Mouse (Mus musculus): ENCODE measurements around the gene Wbp11. TPM values are rescaled to one million over a fixed set of nuclear protein-coding genes. Genes with fewer than 3 reads are reported as not detected.

Gene Wbp11
- polyA plus RNA-seq, 1 experiment = 164 TPM

DNA sequence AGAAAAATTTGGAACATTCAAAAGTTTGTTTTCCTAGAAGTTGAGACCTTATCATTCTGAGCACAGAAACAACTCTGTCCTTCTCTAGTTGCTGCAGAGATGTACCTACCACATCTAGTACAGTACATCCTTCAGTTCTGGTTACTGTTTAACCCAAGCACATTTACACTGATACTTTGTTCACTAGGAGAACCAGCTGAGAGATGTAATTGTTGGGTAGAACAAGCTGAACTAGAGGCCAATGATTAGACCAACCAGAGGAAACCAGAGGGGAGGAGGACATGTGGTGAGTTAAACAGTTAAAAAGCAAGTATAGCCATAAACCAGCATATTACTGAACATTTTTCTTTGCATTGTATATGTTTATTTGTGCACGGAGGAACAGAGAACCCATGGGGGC, 51.6 kb downstream of the Wbp11 start:
- H3K36me3 ChIP-seq (ENCODE audit: control insufficient read depth, insufficient read depth, low read length, poor library complexity, severe bottlenecking) = no peaks in the 10 kb centered on the region
- H3K27ac ChIP-seq (ENCODE audit: insufficient read depth, low read length) = no peak overlapping the region
- H3K27me3 ChIP-seq (ENCODE audit: control insufficient read depth, insufficient read depth, low read length, poor library complexity, severe bottlenecking) = no peaks in the 10 kb centered on the region
- no peaks in the 10 kb centered on the region for H3K4me1 ChIP-seq (ENCODE audit: control insufficient read depth, insufficient read depth, low read length)
- TF ChIP-seq POLR2A (IDR thresholded peaks at IDR 0.05; ENCODE audit: insufficient read depth, low read length) = no peak
- no peak overlapping the region for H3K9ac ChIP-seq (ENCODE audit: low read depth, poor library complexity, severe bottlenecking)
- H3K9me3 ChIP-seq (replicated peaks; ENCODE audit: control insufficient read depth, insufficient read depth, low read length, poor library complexity, severe bottlenecking) = no peaks in the 10 kb centered on the region
- H3K4me3 ChIP-seq (ENCODE audit: low read depth, low read length) = no peak overlapping the region

DNA sequence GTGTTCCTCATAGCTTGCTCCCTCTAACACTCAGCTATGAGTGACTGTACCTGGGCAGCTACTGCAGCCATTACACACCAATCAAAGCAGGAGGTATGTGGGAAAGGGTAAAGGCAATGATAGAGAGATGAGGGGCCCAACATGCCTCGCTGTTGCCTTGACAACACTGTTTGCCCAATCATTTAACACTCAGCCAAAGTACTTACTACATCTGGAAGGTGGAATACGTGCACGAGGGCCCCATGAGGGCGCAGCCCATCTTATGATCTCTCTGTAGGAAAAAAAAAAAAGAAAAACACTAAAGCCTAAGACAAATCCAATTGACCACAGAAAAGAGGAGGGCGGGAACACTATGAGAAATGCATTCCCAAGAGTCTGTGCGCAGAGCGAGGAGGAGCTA, 58.2 kb downstream of the Wbp11 start:
- no peaks in the 10 kb centered on the region for H3K4me1 ChIP-seq (ENCODE audit: control insufficient read depth, insufficient read depth, low read length)
- H3K4me3 ChIP-seq (ENCODE audit: low read depth, low read length) = no peak overlapping the region
- no peak overlapping the region for H3K27ac ChIP-seq (ENCODE audit: insufficient read depth, low read length)
- H3K27me3 ChIP-seq (ENCODE audit: control insufficient read depth, insufficient read depth, low read length, poor library complexity, severe bottlenecking) = no peaks in the 10 kb centered on the region
- TF ChIP-seq CTCF (IDR thresholded peaks at IDR 0.05; ENCODE audit: low read depth, low read length) (no peak), POLR2A (IDR thresholded peaks at IDR 0.05; ENCODE audit: insufficient read depth, low read length) (no peak), EP300 (IDR thresholded peaks at IDR 0.05; ENCODE audit: insufficient read depth, low read depth, low read length) (no peak)
- no peaks in the 10 kb centered on the region for H3K36me3 ChIP-seq (ENCODE audit: control insufficient read depth, insufficient read depth, low read length, poor library complexity, severe bottlenecking)
- no peaks in the 10 kb centered on the region for H3K9me3 ChIP-seq (replicated peaks; ENCODE audit: control insufficient read depth, insufficient read depth, low read length, poor library complexity, severe bottlenecking)
- no peak overlapping the region for H3K9ac ChIP-seq (ENCODE audit: low read depth, poor library complexity, severe bottlenecking)

DNA sequence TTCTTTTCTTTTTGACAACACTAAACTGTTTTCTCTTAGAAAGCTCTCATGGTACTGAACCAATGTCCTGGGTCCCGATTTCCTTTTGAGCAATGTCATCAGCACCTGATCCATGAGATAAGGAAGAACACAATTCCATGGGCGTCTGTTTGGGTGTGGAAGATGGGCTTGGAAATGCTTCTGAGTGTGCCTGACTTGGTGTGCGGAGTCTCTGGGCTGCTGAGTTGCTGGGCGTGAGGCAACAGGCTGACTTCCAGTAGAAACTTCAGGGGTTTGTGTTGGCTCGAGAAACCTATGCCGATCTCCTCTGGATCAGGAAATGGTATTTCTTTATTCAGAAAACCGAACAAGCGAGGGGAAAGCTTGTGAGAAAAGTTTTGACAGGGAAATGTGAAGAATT, 58.9 kb downstream of the Wbp11 start:
- H3K9ac ChIP-seq (ENCODE audit: low read depth, poor library complexity, severe bottlenecking) = no peak overlapping the region
- H3K27ac ChIP-seq (ENCODE audit: insufficient read depth, low read length) = no peak overlapping the region
- no peaks in the 10 kb centered on the region for H3K9me3 ChIP-seq (replicated peaks; ENCODE audit: control insufficient read depth, insufficient read depth, low read length, poor library complexity, severe bottlenecking)
- no peaks in the 10 kb centered on the region for H3K4me1 ChIP-seq (ENCODE audit: control insufficient read depth, insufficient read depth, low read length)
- H3K4me3 ChIP-seq (ENCODE audit: low read depth, low read length) = no peak overlapping the region
- no peaks in the 10 kb centered on the region for H3K36me3 ChIP-seq (ENCODE audit: control insufficient read depth, insufficient read depth, low read length, poor library complexity, severe bottlenecking)
- no peaks in the 10 kb centered on the region for H3K27me3 ChIP-seq (ENCODE audit: control insufficient read depth, insufficient read depth, low read length, poor library complexity, severe bottlenecking)
- TF ChIP-seq CTCF (IDR thresholded peaks at IDR 0.05; ENCODE audit: low read depth, low read length) (no peak), EP300 (IDR thresholded peaks at IDR 0.05; ENCODE audit: insufficient read depth, low read depth, low read length) (no peak), POLR2A (IDR thresholded peaks at IDR 0.05; ENCODE audit: insufficient read depth, low read length) (no peak)

DNA sequence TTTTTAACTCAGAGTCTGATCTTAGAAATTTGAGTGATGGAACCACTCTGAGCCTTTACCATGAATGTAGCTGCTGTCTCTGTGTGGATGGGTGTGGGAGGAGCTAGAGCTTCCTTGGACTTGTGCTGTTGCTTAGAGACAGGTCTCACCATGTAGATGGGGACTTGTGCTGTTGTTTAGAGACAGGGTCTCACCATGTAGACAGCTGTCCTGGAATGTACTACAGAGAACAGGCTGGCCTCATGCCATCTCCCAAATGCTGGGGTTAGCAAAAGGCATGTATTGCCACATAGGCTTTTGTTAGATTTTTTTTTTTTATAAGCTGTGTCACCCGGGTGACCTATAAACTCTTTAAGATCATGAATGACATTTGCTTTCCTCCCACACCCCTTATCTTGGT, 64.1 kb downstream of the Wbp11 start:
- H3K27ac ChIP-seq (ENCODE audit: insufficient read depth, low read length) = no peak overlapping the region
- TF ChIP-seq CTCF (IDR thresholded peaks at IDR 0.05; ENCODE audit: low read depth, low read length) (no peak), POLR2A (IDR thresholded peaks at IDR 0.05; ENCODE audit: insufficient read depth, low read length) (no peak), EP300 (IDR thresholded peaks at IDR 0.05; ENCODE audit: insufficient read depth, low read depth, low read length) (no peak)
- H3K27me3 ChIP-seq (ENCODE audit: control insufficient read depth, insufficient read depth, low read length, poor library complexity, severe bottlenecking) = no peaks in the 10 kb centered on the region
- no peak overlapping the region for H3K4me3 ChIP-seq (ENCODE audit: low read depth, low read length)
- H3K4me1 ChIP-seq (ENCODE audit: control insufficient read depth, insufficient read depth, low read length) = no peaks in the 10 kb centered on the region
- no peak overlapping the region for H3K9ac ChIP-seq (ENCODE audit: low read depth, poor library complexity, severe bottlenecking)
- no peaks in the 10 kb centered on the region for H3K36me3 ChIP-seq (ENCODE audit: control insufficient read depth, insufficient read depth, low read length, poor library complexity, severe bottlenecking)
- no peaks in the 10 kb centered on the region for H3K9me3 ChIP-seq (replicated peaks; ENCODE audit: control insufficient read depth, insufficient read depth, low read length, poor library complexity, severe bottlenecking)

Other genes with a start within 250 kb of the Wbp11 start
- 1.2 and 1.9 TPM in 2 replicates for gene Plbd1, start 166.3 kb downstream of the Wbp11 start, polyA plus RNA-seq (2011; ENCODE audit: insufficient read depth, insufficient read length, low read depth, missing spikeins)
- not detected in 2 replicates for gene Gucy2c, start 46.5 kb downstream of the Wbp11 start, polyA plus RNA-seq (2011; ENCODE audit: insufficient read depth, insufficient read length, low read depth, missing spikeins)
- 0.46 and 0.63 TPM in 2 replicates for gene Hist4h4, start 23.8 kb downstream of the Wbp11 start, polyA plus RNA-seq (2011; ENCODE audit: insufficient read depth, insufficient read length, low read depth, missing spikeins)
- 34.3 and 45.0 TPM in 2 replicates for gene H2afj, start 20.0 kb downstream of the Wbp11 start, polyA plus RNA-seq (2011; ENCODE audit: insufficient read depth, insufficient read length, low read depth, missing spikeins)
- 0.25 and 0.49 TPM in 2 replicates for gene BC049715, start 607 bp downstream of the Wbp11 start, polyA plus RNA-seq (2011; ENCODE audit: insufficient read depth, insufficient read length, low read depth, missing spikeins)
- not detected in 2 replicates for gene Smco3, start 7.2 kb upstream of the Wbp11 start, polyA plus RNA-seq (2011; ENCODE audit: insufficient read depth, insufficient read length, low read depth, missing spikeins)
- not detected in 2 replicates for gene Art4, start 29.5 kb upstream of the Wbp11 start, polyA plus RNA-seq (2011; ENCODE audit: insufficient read depth, insufficient read length, low read depth, missing spikeins)
- gene Mgp, start 47.6 kb upstream of the Wbp11 start, polyA plus RNA-seq (2011; ENCODE audit: insufficient read depth, insufficient read length, low read depth, missing spikeins) = 9.7 and 14.5 TPM in 2 replicates
- gene Erp27, start 93.9 kb upstream of the Wbp11 start, polyA plus RNA-seq (2011; ENCODE audit: insufficient read depth, insufficient read length, low read depth, missing spikeins) = not detected in 2 replicates
- gene Pde6h, start 95.6 kb upstream of the Wbp11 start, polyA plus RNA-seq (2011; ENCODE audit: insufficient read depth, insufficient read length, low read depth, missing spikeins) = not detected in 2 replicates
- 3.0 and 5.1 TPM in 2 replicates for gene Arhgdib, start 113.7 kb upstream of the Wbp11 start, polyA plus RNA-seq (2011; ENCODE audit: insufficient read depth, insufficient read length, low read depth, missing spikeins)